Mouse (Mus musculus) neural tube, embryonic 12.5 days (tissue): ENCODE data around the gene Ciz1. TPM values are rescaled to one million over a fixed set of nuclear protein-coding genes. Genes with fewer than 3 reads are reported as not detected.

Experiments
- ATAC-seq: fragments of 200-750 bp; cut with Nextera tagmentation; 2 replicates; pipeline ENCODE4 v1.8.0; 2017; ENCODE audit warnings: low read depth, mild to moderate bottlenecking, moderate TSS enrichment, moderate library complexity; ENCODE audit not compliant: low FRiP score
- H3K27ac ChIP-seq: fragments of 300-500 bp; sonication (generic); 2 replicates; pipeline ENCODE4 v1.5.1; 2016
- H3K27me3 ChIP-seq: fragments of 300-500 bp; sonication (generic); replicated peaks from 2 replicates; pipeline ENCODE4 v1.6.1; 2016; ENCODE audit warnings: mild to moderate bottlenecking
- H3K36me3 ChIP-seq: fragments of 300-500 bp; sonication (generic); 2 replicates; pipeline ENCODE4 v1.6.1; 2016; ENCODE audit warnings: mild to moderate bottlenecking
- H3K4me1 ChIP-seq: fragments of 300-500 bp; sonication (generic); 2 replicates; pipeline ENCODE4 v1.6.1; 2016
- H3K4me2 ChIP-seq: fragments of 300-500 bp; sonication (generic); replicated peaks from 2 replicates; pipeline ENCODE4 v1.6.1; 2016; ENCODE audit warnings: mild to moderate bottlenecking
- H3K4me3 ChIP-seq: fragments of 300-500 bp; sonication (generic); 2 replicates; pipeline ENCODE4 v1.5.1; 2016
- H3K9ac ChIP-seq: fragments of 300-500 bp; sonication (generic); 2 replicates; pipeline ENCODE4 v1.6.1; 2016; ENCODE audit warnings: mild to moderate bottlenecking
- H3K9me3 ChIP-seq: fragments of 300-500 bp; sonication (generic); 2 replicates; pipeline ENCODE4 v1.6.1; 2016; ENCODE audit warnings: mild to moderate bottlenecking
- WGBS: fragments of 180-500 bp; shearing (Covaris S2); methylation state at CpG from one replicate; pipeline ENCODE4 v1.1.7; 2016; 5-methylcytosine and 5-hydroxymethylcytosine counted together
- polyA plus RNA-seq: library from polyadenylated mRNA; unstranded; fragments of >200 nt; fragmentation: Nextera tagmentation; extraction: Ambion mirVana; gene quantifications from 2 replicates; pipeline ENCODE4 v1.2.1, GENCODE M21; 2016

Gene Ciz1
- polyA plus RNA-seq, 1 experiment from 2014 or later, result 57.6 TPM

DNA sequence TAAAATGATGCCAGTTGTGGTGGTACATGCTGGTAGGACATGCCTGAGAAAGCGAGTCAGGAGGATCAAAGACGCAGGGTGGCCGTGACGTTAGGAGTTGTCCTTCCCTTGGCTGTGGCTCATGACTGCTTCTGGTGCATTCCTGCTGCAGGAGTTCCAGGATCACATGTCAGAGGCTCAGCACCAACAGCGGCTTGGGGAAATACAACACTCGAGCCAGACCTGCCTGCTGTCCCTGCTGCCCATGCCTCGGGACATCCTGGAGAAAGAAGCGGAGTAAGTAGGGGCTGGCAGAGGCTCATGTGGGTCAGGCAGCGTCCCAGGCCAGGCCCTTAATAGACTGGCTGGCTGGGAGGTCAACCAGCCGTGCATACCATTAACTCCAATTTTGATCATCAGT, 22.1 kb downstream of the Ciz1 start:
- Histone ChIP-seq H3K4me2 (no peak overlapping the region), H3K4me3 (no peak overlapping the region), H3K4me1 (no peaks in the 10 kb centered on the region), H3K27ac (no peak overlapping the region), H3K9me3 (no peaks in the 10 kb centered on the region), H3K27me3 (no peaks in the 10 kb centered on the region), H3K36me3 (peaks cover 94% of the 10 kb centered on the region), H3K9ac (no peak overlapping the region)
- ATAC-seq, result no peak
- 94% methylated on average over 10 of the region's 10 CpGs for WGBS

DNA sequence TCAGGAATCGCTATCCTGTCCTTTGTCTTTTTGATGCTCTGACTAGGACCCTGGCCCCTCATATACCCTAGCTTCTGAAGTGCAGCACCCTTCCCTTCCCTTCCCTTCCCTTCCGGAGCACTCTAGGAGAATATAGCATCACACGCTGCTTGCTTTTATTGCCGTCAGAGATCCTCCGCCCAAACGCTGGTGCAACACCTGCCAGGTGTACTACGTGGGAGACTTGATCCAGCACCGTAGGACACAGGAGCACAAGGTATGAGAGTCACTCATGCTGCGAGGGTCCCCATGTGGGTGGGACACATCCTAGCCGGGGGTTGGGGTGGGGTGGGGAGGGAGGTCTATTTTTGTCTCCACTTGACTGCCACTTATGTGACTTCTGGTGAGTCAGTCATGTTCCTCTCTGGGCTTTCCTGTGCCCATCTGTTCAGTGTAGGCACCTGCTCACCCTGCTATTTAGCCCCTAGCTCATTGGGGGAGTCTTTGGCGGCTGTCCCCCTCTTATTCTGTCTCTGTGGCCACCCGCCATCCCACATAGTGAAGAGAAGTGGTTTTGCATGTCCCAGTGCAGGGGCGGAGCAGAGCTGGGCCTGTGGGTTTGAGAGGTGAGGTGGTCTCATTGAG, 23.3 kb downstream of the Ciz1 start:
- Histone ChIP-seq H3K27ac (no peak overlapping the region), H3K36me3 (peaks cover 91% of the 10 kb centered on the region), H3K9ac (no peak overlapping the region), H3K4me1 (no peaks in the 10 kb centered on the region), H3K4me2 (no peak overlapping the region), H3K4me3 (no peak overlapping the region), H3K9me3 (no peaks in the 10 kb centered on the region), H3K27me3 (no peaks in the 10 kb centered on the region)
- WGBS, result 91% methylated on average over 13 of the region's 13 CpGs
- no peak for ATAC-seq

DNA sequence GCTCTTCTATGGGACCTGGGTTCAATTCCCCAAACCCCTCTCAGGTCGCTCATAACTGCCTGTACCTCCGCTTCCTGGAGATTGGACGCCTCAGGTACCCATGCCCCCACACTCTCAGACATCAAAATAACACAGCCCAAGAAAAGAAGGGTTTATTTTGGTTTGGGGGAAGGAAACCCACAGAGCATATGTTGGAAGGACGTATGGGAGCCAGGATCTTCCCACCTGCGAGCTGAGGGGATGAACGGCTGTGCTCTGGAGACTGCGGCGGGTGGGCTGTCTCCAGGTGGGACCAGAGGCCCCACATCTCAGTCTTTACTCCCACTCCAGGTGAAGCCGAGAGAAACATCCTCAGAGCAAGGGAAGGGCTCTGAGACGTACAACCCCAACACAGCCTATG, 24.8 kb downstream of the Ciz1 start:
- peaks cover 75% of the 10 kb centered on the region for H3K36me3 ChIP-seq
- H3K9me3 ChIP-seq, result no peaks in the 10 kb centered on the region
- H3K4me1 ChIP-seq, result peaks cover 5% of the 10 kb centered on the region; the same call in 1 of the 2 replicates
- ATAC-seq, result no peak
- H3K9ac ChIP-seq, result no peak overlapping the region
- H3K27me3 ChIP-seq, result no peaks in the 10 kb centered on the region
- 91% methylated on average over 10 of the region's 10 CpGs for WGBS
- H3K4me3 ChIP-seq, result no peak overlapping the region
- no peak overlapping the region for H3K4me2 ChIP-seq
- H3K27ac ChIP-seq, result no peak overlapping the region

DNA sequence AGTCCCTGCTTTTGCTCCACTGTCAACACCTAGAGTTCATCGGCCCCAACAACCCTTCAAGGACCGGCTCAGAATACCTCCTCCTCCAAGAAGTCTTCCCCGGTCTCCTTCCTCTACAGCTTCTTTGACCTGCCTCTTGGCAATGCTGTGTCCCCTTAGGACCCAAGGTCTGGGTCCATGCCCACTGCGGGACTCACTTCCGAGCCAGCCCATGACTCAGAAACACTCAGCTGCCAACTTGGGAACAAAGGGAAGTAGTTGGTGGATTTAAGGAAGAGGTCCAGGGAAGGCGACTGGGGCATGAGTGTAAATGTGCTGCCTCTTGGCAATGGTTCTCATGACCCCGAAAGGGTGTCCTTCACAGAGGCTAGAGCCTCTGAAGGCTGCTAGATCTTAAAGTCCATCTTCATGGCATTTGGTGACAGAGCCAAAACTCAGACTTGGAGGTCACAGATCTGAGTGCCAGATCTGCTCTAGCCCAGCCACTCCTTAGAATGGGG, 27.9 kb downstream of the Ciz1 start:
- H3K27me3 ChIP-seq, result peaks cover 12% of the 10 kb centered on the region; the same call in 1 of the 2 replicates
- H3K4me3 ChIP-seq, result no peak overlapping the region
- WGBS, result 94% methylated on average over 7 of the region's 7 CpGs
- H3K4me1 ChIP-seq, result peaks cover 5% of the 10 kb centered on the region; the same call in 1 of the 2 replicates
- no peak overlapping the region for H3K27ac ChIP-seq
- ATAC-seq, result no peak
- H3K9ac ChIP-seq, result no peak overlapping the region
- no peak overlapping the region for H3K4me2 ChIP-seq
- no peaks in the 10 kb centered on the region for H3K9me3 ChIP-seq
- H3K36me3 ChIP-seq, result peaks cover 50% of the 10 kb centered on the region

DNA sequence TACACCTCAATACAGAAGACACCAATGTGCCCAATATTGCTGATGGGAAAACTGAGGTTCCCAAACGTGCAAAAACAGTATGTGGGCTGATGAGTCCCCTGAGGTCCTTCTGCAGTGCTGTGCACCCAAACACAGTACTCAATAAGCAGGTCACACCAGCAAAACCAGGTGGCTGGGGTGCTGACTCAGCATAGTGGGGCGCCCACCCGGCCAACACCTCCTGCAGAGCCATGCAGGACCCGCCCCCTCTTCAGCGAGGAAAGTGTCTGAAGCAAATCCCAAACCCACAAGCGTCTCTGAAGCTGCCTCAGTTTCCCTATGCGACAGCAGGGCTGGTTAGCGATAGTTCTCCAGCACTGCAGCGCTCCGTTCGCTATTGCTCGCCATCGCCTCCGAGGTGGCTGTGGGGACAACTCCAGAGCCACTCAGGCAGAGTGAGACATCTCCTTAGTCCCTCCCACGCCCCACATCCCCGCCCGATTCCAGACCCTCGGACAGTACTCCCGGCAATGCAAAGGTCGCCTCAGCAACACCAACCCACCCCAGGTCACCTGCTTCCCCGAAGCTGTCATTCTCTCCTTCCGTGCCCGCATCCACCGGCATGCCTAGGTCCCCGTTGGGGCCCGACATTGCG, 29.1 kb downstream of the Ciz1 start:
- peak; percentile 63 for ATAC-seq
- Histone ChIP-seq H3K9me3 (no peaks in the 10 kb centered on the region), H3K27ac (no peak overlapping the region), H3K9ac (peak overlapping the region; percentile 70), H3K4me1 (peaks cover 5% of the 10 kb centered on the region; the same call in 1 of the 2 replicates), H3K36me3 (peaks cover 38% of the 10 kb centered on the region), H3K4me3 (peak overlapping the region; percentile 65), H3K27me3 (peaks cover 14% of the 10 kb centered on the region; the same call in 1 of the 2 replicates), H3K4me2 (peak overlapping the region; percentile 96)
- 2% methylated on average over 27 of the region's 27 CpGs for WGBS

DNA sequence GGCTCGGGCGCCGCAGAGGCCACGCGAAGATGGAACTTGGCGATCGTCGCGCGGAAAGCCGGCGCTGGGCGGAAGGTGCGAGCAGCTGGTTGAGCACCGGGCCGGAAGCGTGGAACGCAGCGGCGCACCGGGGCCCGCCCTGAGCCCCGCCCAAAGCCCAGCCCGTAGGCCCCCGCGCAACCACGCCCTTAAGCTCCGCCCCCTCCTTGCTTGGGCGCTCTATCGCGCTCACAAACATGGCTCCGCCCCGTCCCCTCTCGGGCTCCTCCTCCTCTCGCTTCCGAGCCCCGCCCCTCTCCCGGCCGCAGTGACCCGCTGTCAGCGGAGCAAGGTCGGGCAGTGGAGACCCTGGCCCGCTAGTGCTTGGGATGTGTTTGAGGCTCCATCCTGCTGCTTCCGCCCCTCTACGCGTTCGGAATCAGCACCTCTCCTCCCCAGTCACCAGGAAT, 29.7 kb downstream of the Ciz1 start, which contains the start of gene 1110008P14Rik:
1110008P14Rik (minus strand) TSS at position 164 of the 449 bp plus-strand sequence.
- H3K9me3 ChIP-seq, result no peaks in the 10 kb centered on the region
- H3K4me2 ChIP-seq, result peak within 1 kb of the TSS; percentile 96
- peak within 1 kb of the TSS; percentile 65 for H3K4me3 ChIP-seq
- H3K27me3 ChIP-seq, result peaks cover 14% of the 10 kb centered on the region; the same call in 1 of the 2 replicates
- H3K36me3 ChIP-seq, result peaks cover 33% of the 10 kb centered on the region
- under 1% methylated on average over 36 of the region's 47 CpGs for WGBS
- H3K4me1 ChIP-seq, result peaks cover 5% of the 10 kb centered on the region; the same call in 1 of the 2 replicates
- H3K9ac ChIP-seq, result peak within 1 kb of the TSS; percentile 70
- H3K27ac ChIP-seq, result no peak within 1 kb of the TSS
- peak; percentile 82 for ATAC-seq

DNA sequence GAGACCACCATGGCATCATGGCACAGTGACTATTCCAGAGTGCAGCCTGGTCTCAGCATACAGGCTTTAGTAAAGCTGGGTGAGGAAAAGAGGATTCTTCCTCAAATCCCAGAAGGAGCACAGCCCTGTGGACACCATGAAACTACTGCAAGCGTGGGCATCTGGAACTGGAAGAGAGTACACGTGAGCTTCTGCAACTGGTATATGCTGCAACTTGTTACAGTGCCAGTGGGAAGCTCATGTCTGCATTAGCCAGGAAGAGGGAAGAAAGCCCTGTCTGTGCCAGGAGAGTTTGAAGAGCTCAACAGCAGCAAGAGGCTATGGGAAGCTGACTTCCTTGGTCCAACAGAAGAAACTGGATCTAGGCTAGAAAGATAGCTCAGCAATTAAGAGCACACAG, 30.6 kb downstream of the Ciz1 start:
- 82% methylated on average over 2 of the region's 2 CpGs for WGBS
- no peak overlapping the region for H3K4me3 ChIP-seq

DNA sequence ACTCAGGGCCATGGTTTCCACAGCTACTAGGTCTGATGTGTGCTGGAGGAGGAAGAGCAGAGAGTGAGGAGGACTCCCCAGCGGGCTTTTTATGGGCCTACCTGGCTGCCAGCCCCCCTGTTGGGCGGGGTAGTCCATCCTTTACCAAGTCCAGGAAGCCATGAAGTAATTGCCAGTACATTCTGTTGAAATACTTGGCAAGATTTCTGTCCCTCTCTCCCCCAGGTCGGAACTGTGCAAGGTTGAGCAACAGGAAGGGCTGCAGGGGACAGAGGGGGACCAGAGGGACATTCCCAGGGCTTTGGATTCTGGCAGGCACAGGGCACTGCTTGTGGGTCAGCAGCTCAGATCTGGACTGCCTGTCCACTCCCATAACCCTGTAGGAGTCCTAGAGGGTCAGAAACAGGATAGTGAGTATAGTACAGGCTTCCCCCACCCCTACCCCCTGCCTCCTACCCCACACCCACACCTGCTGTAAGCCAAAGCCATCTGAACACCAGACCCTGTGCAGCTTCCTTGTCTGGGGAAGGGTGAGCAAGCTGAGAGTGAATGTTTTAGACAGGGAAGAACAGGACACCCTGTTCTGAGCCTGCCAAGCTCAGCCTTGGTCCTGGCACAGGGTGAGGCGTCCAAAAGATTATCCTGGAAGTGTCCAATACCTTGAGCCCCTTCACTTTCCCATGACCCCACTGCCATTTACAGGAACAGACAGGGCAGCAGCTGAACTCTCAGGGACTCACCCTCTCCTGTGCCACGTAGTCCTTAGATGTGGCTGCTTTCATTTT, 35.8 kb downstream of the Ciz1 start, which contains the start of gene Lcn2:
Lcn2 (minus strand) TSS at position 547 of the 785 bp plus-strand sequence.
- no peak within 1 kb of the TSS for H3K9ac ChIP-seq
- no peak within 1 kb of the TSS for H3K4me3 ChIP-seq
- no peak within 1 kb of the TSS for H3K27ac ChIP-seq
- no peaks in the 10 kb centered on the region for H3K9me3 ChIP-seq
- WGBS, result 61% methylated on average over 5 of the region's 5 CpGs
- peaks cover 14% of the 10 kb centered on the region; the same call in 1 of the 2 replicates for H3K27me3 ChIP-seq
- no peaks in the 10 kb centered on the region for H3K36me3 ChIP-seq
- no peaks in the 10 kb centered on the region for H3K4me1 ChIP-seq
- no peak within 1 kb of the TSS for H3K4me2 ChIP-seq
- ATAC-seq, result no peak

More for the DNA sequence above, 30.6 kb downstream of the Ciz1 start:
- Histone ChIP-seq H3K36me3 (peaks cover 24% of the 10 kb centered on the region), H3K9ac (no peak overlapping the region; the same call in 1 of the 2 replicates), H3K4me1 (peaks cover 5% of the 10 kb centered on the region; the same call in 1 of the 2 replicates), H3K4me2 (peak overlapping the region; percentile 96), H3K27me3 (peaks cover 14% of the 10 kb centered on the region; the same call in 1 of the 2 replicates), H3K27ac (no peak overlapping the region), H3K9me3 (no peaks in the 10 kb centered on the region)
- ATAC-seq, result no peak

DNA sequence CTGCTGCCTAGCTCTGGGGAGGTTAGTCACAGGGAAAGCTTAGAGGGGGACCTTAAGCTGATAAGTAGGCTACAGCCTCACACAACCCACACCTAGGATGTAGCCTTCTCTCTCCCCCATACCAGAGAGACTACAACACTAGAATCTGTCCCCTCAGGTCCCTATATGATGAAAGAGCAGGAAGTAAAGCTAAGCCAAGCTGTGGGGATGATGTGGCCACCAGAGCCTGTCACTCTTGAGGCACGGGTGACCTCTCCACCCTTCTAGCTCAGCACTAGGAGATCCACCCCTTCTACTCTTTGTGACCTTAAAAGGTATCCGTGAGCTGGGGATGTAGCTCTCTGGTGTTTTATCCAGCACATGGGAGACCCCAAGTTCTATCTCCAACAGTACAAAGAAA, 37.0 kb downstream of the Ciz1 start:
- ATAC-seq, result no peak
- Histone ChIP-seq H3K4me3 (no peak overlapping the region), H3K27me3 (peaks cover 6% of the 10 kb centered on the region; the same call in 1 of the 2 replicates), H3K27ac (no peak overlapping the region), H3K4me2 (no peak overlapping the region), H3K4me1 (no peaks in the 10 kb centered on the region), H3K9me3 (no peaks in the 10 kb centered on the region), H3K36me3 (no peaks in the 10 kb centered on the region), H3K9ac (no peak overlapping the region)
- WGBS, result 79% methylated on average over 2 of the region's 2 CpGs

DNA sequence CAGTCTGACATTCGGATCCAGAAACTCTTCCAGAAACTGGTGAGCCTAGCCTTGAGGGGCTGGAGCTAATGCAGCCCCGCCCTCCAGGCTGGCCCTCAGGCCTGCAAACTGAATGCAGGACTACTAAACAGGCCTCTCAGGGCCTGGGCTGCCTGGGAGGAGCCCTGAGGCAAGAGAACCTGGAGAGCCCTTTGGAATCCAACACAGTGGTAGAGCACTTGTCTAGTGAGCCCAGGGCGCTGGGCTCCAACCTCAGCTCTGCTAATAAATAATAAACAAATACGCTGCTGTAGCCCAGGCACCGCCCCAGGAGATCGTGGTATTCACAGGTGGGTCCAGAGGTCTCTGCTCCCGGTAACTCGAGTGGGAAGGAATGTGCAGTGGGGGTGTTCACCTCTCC, 38.7 kb downstream of the Ciz1 start:
- Histone ChIP-seq H3K4me1 (no peaks in the 10 kb centered on the region; the same call in 1 of the 2 replicates), H3K27me3 (no peaks in the 10 kb centered on the region), H3K9me3 (no peaks in the 10 kb centered on the region), H3K36me3 (no peaks in the 10 kb centered on the region), H3K27ac (no peak overlapping the region), H3K4me3 (no peak overlapping the region), H3K4me2 (no peak overlapping the region), H3K9ac (no peak overlapping the region)
- 76% methylated on average over 8 of the region's 8 CpGs for WGBS
- ATAC-seq, result no peak

DNA sequence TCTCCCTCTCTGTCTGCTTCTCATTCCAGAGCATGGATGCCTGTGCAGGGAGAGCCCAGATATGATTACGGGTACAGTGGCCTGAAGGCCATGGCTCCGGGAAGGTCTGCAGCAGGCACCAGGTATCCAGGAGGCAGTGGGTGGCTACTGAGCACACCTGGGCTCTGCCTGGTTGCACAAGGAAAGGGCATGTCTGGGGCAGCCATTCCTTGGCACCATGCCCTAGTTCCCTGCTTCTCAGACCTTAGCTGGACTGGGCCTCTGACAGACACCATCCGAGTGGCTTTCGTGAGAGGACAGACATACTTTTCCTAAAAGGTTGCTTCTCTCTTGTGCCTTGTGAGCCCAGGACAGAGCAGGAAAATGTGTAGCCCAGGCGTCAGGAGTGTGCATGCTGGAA, 39.9 kb downstream of the Ciz1 start:
- no peaks in the 10 kb centered on the region for H3K36me3 ChIP-seq
- WGBS, result 89% methylated on average over 5 of the region's 5 CpGs
- H3K4me3 ChIP-seq, result no peak overlapping the region
- H3K27ac ChIP-seq, result no peak overlapping the region
- H3K4me1 ChIP-seq, result peaks cover 6% of the 10 kb centered on the region
- no peaks in the 10 kb centered on the region for H3K27me3 ChIP-seq
- no peaks in the 10 kb centered on the region for H3K9me3 ChIP-seq
- H3K9ac ChIP-seq, result no peak overlapping the region
- H3K4me2 ChIP-seq, result no peak overlapping the region
- no peak for ATAC-seq

DNA sequence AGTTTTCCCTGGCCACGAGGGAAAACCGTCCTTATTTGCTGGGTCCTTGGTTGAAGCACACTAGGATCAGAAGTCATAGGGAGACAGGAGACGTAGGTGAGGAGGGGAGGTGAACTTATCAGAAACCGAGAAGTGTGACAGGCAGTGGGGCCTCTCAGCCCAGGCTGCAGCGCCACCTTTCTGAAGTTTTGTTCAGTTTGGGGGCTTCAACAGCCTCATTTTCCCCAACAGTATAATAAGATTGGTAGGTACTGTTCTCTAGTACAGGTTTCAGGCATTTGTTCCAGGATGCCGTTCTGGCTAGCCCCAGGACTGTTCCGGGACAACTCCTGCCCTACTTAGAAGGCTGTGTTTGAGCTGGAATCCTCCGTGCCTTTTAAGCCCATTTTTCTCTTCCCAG, 42.8 kb downstream of the Ciz1 start:
- Histone ChIP-seq H3K4me3 (peak overlapping the region; percentile 93), H3K36me3 (peaks cover 2% of the 10 kb centered on the region; the same call in 1 of the 2 replicates), H3K27ac (0 out of 2 replicates have a peak overlapping the region, but pooled peaks have one; percentile 57), H3K9me3 (no peaks in the 10 kb centered on the region), H3K4me2 (peak overlapping the region; percentile 95), H3K27me3 (no peaks in the 10 kb centered on the region), H3K4me1 (peaks cover 10% of the 10 kb centered on the region), H3K9ac (peak overlapping the region; percentile 91)
- 5% methylated on average over 8 of the region's 8 CpGs for WGBS
- ATAC-seq, result no peak
